Mouse (Mus musculus): ENCODE measurements around the gene Sln. TPM values are rescaled to one million over a fixed set of nuclear protein-coding genes. Genes with fewer than 3 reads are reported as not detected.

Gene Sln
- not detected in 3 replicates for total RNA-seq (2017)

DNA sequence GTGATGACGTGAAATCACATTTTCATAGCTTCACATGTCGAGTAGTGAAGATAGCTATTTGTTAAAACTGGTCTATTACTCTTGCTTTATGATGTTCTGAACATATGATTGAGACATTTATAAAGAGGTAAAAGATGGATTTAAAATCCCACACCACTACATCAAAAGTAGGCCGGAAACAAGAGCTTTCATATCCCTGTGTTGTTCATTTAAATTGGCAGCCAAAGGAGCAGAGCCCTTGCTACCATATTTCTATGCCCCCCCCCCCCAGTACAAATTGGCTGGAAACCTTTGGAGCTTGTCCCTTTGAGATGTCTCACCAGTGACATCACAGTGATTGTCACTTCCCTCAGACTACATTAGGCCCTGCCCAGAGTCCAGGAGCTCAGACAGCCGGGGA, at the start of gene Sln:
Gene Sln, plus strand, starts transcription at position 301 of the 400 bp plus-strand sequence.
- ATAC-seq (replicated peaks; ENCODE audit: insufficient number of reproducible peaks, low FRiP score, low TSS enrichment, poor library complexity, severe bottlenecking), result no peak

DNA sequence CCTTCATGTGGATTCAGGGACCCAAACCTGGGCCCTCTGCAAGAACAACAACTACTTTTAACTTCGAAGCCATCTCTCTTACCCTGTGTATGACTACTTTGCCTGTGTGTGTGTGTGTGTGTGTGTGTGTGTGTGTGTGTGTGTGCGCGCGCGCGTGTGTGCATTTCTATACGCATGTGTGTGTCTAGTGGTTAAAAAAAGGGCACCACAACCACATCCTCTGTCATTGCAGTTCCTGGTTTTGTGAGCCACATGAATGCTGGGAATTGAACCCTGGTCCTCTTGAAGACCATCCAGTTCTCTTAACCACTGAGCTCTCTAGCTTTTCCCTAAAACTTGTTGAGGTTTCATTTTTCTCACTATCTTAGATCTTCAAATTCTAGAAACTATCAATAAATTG, 47.0 kb upstream of the Sln start:
- ATAC-seq (replicated peaks; ENCODE audit: insufficient number of reproducible peaks, low FRiP score, low TSS enrichment, poor library complexity, severe bottlenecking), result no peak

DNA sequence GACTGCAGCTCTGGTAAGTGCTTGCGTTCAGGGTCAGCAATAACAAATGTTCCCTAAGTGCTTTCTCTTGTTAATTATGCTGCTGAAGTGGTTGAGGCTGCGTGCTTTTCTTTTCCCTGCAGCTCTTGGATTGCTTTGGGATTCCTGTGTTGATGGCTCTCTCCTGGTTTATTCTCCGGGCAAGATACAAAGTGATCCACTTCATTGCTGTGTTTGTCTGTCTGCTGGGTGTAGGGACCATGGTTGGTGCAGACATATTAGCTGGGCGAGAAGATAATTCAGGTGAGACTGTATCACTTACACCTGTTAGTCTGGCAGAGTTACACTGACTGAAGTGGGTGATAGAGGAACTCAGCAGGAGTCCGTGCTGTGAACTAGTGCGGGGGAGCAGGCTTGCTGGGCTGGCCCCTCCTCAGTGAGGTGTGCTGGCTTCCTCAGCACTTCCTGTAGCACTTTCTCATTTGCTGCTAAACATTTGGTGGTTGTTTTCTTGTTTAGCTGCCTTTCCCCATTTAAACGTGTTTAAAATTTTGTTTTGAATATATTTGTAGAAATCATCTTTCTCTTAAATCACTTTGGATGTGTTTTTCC, 43.4 kb upstream of the Sln start:
- no peak for ATAC-seq (replicated peaks; ENCODE audit: insufficient number of reproducible peaks, low FRiP score, low TSS enrichment, poor library complexity, severe bottlenecking)

DNA sequence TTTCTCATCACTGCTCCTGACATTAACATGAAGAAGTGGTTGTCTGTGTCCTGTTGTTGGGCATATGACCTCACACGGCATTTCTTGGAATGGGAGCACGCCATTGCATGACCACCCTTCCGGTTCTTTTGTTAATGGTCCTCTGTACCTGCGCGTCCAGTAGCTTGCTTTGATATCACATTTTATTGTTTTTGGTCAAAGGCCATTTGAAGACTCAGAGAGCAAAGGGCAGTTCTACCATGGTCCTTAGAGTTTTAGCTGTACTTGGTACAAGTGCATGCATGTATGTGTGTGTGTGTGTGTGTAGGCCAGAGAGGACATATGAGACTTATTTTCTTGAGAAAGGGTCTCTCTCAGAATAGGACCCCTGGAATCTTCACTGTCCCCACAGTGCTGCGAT, 36.5 kb upstream of the Sln start:
- ATAC-seq (replicated peaks; ENCODE audit: insufficient number of reproducible peaks, low FRiP score, low TSS enrichment, poor library complexity, severe bottlenecking), result no peak

DNA sequence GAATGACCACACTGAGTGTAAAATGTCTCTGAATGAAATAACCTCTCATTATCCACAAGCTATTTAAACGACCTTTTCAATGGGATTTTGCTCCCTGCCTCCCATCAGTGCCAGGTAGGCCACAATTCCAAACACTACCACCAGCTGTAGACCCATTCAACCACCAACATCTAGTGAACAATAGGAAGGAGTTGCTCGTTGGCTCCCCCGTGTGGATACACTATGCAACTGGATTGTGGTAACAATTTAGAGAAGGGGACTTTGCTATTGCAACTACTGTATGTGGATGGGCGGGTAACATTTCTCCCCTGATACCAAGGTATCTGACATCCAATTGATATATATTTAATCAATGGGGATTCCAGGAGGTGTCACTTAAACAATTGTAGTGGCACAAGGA, 31.2 kb upstream of the Sln start:
- no peak for ATAC-seq (replicated peaks; ENCODE audit: insufficient number of reproducible peaks, low FRiP score, low TSS enrichment, poor library complexity, severe bottlenecking)

DNA sequence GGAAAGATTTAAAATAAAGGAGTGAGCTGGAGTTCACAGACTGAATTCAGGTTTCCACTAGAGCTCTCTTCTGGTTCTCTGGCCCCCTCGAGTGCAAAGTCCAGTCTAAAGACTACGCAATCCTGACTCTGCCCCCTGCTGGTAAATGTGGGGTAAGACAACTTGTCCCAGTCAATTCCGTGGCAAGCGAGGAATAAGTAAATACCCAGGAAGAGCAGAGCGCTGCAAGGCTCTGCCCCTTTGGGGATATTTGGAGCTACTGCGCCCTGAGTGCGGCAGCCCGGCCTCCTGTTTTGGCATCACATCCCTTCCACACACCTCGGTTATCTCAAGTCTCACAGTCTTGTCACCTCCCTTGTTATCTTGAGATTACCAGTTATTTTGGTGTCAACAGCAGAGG, 24.6 kb upstream of the Sln start:
- no peak for ATAC-seq (replicated peaks; ENCODE audit: insufficient number of reproducible peaks, low FRiP score, low TSS enrichment, poor library complexity, severe bottlenecking)

DNA sequence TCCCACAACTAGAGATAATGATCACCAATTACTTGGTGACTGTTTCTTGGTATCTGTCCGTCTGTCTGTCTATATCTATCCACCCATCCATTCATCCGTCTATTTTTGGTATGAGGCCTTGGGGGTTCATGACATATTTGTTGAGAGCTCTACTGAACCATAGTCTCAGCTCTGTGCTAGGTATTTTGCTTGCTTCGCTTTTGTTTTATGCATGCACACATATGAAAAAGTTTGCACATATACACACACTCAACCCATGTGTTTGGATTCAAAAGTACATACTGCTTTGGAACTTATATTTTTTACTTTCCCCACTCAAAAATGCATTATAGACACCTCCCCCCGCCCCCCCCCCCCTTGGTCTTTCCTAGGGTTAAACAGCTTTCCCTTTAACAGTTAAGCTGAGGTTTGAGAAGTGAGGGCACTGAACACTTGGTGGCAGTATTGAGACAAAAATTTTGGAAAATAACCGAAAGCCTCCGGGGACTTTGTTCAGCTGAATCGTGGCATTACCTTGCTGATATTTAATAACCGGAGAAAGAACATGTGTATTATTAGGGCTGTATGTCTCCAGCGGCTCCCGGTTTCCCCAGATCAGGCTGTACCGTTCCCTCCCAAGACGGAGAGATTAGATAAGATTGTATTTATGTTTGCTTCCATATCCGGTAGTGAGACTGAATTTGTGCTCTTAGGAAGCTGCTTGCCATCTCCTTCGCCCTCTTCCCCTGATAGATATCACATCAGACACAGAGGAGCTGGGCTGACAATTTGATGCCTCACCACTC, 20.7 kb upstream of the Sln start:
- ATAC-seq (replicated peaks; ENCODE audit: insufficient number of reproducible peaks, low FRiP score, low TSS enrichment, poor library complexity, severe bottlenecking), result no peak

DNA sequence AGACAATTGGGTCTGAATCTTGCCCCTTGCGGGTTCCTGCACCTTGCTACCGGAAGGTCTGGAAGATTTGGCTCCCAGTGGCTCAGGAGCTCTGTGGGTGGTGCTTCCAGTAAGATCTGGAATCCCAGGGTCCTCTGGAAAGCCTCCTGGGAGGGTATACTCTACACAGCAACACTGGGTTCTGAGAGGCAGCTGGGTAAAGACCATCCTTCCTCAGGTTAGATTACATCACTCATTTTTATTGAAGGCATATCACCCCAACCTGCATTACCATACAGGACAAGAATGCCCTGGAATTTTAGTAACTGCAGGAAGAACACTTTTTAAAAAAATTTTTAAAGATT, 20.1 kb upstream of the Sln start:
- ATAC-seq (replicated peaks; ENCODE audit: insufficient number of reproducible peaks, low FRiP score, low TSS enrichment, poor library complexity, severe bottlenecking), result no peak

DNA sequence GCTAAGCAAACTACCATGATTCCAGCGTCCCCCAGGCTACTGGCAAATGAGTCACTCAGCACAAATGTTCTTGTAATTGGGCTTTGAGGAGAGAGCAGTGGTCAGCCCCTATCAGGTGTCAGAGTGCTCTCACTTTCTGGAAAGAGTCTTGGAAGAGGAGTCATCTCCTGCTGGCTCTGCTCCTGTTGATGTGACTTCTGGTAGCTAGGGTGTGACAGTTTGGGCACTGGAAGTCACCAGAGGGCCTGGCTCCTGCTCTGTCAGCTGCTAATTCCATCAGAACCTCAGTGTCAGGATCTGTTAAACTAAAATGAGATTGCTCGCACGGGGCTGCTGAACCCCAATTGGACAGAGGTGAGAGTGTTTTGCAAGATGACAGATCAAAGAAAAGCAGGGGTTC, 14.9 kb upstream of the Sln start:
- no peak for ATAC-seq (replicated peaks; ENCODE audit: insufficient number of reproducible peaks, low FRiP score, low TSS enrichment, poor library complexity, severe bottlenecking)

DNA sequence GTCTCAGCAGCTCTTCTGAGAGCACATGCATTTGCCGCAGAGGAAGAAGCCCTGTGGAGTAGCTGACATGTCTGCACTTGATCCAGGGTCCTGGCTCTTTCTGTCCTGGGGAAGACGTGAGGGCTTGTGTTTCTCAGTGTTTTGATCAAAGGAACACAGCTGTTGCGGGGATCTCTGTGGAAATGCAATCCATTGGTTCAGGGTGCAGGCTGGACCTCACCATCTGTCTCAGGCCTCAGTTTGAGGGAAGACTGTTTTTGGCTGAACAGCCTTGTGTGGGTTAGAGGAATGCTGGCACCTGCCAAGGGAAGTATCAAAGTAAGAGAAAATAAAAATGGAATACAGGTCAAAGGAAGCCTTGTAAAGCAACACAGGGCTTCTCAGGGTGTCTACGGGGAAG, 14.0 kb upstream of the Sln start:
- no peak for ATAC-seq (replicated peaks; ENCODE audit: insufficient number of reproducible peaks, low FRiP score, low TSS enrichment, poor library complexity, severe bottlenecking)

DNA sequence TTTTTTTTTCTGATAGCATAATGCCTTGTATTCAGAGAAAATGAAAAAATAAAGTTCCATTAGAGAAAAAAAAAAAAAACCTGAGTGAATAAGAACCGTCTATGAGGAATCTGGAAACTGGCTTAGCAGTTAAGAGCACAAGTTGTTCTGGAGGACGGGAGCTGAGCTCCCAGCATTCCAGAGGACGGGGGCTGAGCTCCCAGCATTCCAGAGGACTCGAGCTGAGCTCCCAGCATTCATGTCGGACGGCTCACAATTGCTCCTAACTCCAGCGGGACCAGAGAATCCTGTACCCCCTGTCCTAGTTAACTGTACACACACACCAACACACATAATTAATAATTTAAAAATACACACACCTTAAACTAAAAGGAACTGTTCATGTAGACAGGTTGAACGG, 11.1 kb upstream of the Sln start:
- ATAC-seq (replicated peaks; ENCODE audit: insufficient number of reproducible peaks, low FRiP score, low TSS enrichment, poor library complexity, severe bottlenecking), result no peak

DNA sequence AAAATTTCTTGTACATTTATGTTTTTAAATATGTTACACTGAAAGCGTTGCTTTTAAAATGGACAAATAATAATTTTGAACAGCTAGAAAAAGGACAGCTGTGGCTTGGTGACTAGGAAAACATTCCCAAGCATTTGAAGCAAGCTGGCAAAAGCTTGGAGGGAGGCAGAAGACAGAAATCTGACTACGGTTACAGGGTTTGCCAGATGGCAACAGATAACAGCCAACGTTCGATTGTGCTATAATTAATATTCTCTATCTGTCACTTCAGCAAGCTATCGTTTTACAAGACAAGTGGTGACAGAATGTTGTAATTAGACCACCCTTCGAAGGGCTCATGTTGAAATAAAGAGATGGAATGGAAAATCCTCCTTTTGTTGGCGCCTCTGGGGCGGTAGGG, 1.4 kb upstream of the Sln start:
- ATAC-seq (replicated peaks; ENCODE audit: insufficient number of reproducible peaks, low FRiP score, low TSS enrichment, poor library complexity, severe bottlenecking), result no peak

DNA sequence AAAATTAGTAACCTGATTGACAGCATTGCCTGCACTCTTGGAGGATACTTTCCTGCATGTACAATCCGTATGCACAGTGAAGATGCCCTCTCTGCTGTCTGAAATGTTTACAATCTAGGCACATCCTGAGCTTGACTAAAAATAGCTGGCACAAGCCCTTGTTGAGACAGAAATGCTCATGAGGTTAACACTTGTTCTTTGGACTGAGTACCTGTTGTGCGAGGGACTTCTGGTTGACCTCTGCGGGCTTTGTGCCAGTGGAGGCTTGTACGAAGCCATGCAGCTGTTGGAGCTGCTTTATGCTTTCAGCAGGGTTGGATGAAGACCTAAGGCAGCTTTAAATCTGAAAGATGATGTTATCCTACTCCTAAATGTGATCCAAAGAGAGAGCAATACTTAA, 2.2 kb downstream of the Sln start:
- ATAC-seq (replicated peaks; ENCODE audit: insufficient number of reproducible peaks, low FRiP score, low TSS enrichment, poor library complexity, severe bottlenecking), result no peak

DNA sequence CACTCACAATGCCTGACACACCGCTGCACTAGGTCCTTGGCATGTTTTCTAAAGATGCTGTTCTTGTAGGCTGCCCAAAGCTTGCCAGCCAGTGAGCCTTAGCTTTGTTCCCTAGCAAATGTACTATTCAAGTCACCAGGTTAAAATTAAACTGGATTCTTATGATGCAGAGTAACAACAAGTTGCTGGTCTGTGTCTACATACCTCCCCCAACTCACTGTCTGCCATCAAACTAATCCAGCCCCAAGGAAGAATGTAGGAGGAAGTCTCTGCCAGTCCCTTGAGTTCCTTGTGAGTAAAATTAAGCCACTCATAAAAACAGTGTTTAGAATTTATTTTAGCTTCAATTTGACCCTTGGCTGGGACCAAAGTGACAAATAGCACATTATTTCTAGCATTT, 3.7 kb downstream of the Sln start:
- ATAC-seq (replicated peaks; ENCODE audit: insufficient number of reproducible peaks, low FRiP score, low TSS enrichment, poor library complexity, severe bottlenecking), result no peak

DNA sequence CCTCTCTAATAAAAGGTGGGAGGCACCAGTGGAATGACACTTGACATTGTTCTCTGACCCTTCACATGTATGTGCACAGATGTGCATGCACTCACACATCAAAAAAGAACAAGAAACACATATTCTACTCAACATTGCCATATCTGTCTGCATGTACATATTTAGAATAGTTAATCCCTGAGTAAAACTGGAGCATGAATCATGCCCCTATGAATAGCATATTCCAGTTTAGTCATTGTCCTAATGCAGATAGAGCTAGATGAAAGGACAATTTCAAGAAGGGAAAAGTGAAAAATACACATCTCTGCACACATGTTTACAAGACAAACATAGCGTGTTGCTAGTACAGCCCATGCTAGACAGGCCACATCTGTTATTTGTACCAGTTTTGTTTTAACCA, 4.6 kb downstream of the Sln start:
- ATAC-seq (replicated peaks; ENCODE audit: insufficient number of reproducible peaks, low FRiP score, low TSS enrichment, poor library complexity, severe bottlenecking), result no peak

DNA sequence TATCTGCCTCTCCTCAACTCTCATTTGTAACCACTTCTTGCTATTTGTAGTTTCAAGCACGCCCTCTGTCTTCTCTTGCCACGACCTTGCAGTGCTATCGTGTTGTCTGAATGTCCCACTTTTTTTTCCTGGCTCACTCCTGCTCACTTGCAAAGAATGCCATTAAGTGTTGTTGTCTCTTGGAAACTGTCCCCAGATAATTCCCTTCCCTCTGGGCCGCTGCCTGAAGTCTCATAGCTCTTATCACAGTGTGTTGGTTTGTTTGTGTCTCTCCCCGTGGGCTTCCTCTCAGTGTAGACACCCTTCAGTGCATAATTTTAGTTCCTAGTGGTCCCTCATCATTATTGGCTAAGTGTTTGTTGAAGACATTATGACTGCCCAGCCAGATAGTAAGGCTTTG, 7.9 kb downstream of the Sln start:
- no peak for ATAC-seq (replicated peaks; ENCODE audit: insufficient number of reproducible peaks, low FRiP score, low TSS enrichment, poor library complexity, severe bottlenecking)

DNA sequence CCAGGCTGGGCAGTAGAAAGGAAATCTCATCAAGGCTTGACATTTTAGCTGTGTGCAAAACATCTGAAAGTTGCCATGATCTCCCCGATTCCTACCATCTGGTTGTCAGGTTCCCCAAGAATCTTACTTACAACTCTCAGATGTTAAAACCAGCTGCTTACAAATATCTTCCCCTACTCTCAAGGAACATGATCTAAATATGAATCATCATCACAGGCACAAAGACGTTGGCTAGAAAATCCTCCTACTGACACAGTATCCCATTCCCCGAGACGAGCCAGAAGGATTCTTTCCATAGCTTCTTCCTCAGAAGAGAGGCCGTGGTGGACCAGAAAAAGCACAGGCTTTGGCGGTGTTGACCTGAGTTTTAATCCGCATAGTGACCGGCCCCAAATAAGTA, 23.3 kb downstream of the Sln start:
- ATAC-seq (replicated peaks; ENCODE audit: insufficient number of reproducible peaks, low FRiP score, low TSS enrichment, poor library complexity, severe bottlenecking), result no peak

DNA sequence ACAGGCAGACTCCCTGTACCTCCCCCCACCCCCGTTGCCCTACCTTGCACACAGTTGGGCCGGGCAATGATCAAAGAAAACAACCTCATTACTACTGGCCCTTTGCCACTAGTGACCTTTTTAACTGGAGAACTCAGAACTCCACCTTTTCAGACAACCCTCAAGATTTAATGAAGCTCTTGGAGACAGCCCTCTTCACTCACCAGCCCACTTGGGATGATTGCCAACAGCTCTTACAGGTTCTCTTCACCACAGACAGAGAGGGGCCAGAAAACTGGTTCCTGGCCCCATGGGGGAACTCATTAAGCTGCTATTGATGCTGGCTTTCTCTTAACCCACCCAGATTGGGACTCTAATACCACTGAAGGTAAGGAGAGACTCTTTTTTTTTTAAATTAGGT, 27.5 kb downstream of the Sln start:
- ATAC-seq (replicated peaks; ENCODE audit: insufficient number of reproducible peaks, low FRiP score, low TSS enrichment, poor library complexity, severe bottlenecking), result no peak

DNA sequence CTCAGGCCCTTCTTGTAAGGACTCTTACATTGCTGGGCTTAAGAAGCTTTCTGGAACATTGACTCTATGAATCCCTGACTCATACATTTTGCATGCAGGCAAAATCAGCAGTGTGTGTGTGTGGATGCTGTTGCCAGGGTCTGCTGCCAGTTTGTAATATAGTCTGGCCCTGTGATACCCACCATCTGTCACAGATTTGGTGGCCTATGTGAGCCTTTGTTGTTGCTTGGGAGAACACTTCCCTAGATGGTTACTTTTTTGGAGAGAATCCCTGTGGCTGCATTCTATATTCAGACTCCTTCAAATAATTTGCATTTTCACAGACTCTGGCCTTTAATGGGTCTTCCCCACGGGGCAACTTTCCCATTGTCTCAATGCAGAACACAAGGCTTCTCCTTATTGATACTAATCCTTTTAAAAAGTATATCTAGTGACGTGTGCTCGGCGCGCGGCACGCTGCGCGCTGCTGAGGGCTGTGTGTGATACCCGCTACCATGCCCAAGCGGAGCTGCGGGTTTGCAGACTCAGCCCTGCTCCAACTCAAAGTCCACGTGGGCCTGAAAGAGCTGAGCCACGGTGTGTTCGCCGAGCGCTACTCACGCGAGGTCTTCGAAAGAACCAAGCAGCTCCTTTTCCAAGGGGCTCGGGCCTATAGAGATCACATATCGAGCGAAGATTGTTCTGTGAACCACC, 33.8 kb downstream of the Sln start:
- no peak for ATAC-seq (replicated peaks; ENCODE audit: insufficient number of reproducible peaks, low FRiP score, low TSS enrichment, poor library complexity, severe bottlenecking)

DNA sequence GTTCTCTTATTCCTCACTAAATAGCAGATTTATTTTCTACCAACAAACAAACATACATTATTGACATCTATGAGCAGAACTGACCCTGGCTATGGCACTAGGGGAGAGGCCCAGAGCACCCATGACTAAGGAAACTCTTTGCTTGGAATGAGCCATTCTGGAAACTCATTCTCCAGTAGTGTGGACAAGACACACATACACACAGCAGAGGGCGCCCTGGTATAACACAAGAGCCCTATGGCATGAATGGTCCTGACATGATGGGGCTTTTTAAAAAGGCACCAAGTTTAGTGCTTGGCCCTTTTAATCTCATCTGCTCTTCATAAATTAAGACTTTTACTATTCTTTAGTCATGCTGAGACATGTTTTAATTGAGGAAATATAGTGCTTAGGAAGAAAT, 40.1 kb downstream of the Sln start:
- no peak for ATAC-seq (replicated peaks; ENCODE audit: insufficient number of reproducible peaks, low FRiP score, low TSS enrichment, poor library complexity, severe bottlenecking)

Data from monocyte, adult 5-6 weeks (primary cell).